Mouse (Mus musculus): ENCODE data around the gene Thsd4.
"Not testable (repeated sequence)": the region's sequence is repeated elsewhere in the genome, so short reads cannot be mapped to it uniquely, and the experiment has no call there.

Thsd4 gene

DNA sequence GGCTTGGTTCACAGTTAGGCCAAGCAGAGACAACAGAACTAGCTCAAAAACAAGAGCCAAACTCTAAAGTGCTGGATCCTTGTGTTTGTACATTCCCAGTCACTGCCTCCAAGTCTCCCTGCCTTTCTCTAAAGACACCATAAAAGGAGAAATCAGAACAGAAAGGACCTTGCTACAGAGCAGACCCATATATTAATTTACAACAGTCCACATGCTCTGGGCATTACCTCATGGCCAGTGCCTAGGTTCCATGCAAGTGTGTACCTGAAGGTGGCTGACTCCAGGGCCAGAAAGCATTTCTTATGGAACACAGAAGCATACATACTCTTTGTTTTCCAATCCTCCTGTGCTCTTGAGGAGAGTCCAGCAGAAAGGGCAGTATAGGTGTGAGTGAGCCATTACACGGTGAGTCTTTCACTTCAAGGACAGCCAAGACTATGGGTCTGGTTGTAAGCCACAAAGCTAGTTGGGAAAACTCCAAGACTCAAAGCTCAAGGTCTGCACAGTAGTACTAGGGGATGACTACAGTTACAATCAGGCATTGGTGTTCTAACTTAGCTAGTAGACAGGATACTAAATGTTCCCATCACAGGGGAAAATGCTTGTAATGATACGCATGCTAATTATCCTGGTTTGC is 216.5 kb downstream of the Thsd4 start:
- no peak for DNase-seq

DNA sequence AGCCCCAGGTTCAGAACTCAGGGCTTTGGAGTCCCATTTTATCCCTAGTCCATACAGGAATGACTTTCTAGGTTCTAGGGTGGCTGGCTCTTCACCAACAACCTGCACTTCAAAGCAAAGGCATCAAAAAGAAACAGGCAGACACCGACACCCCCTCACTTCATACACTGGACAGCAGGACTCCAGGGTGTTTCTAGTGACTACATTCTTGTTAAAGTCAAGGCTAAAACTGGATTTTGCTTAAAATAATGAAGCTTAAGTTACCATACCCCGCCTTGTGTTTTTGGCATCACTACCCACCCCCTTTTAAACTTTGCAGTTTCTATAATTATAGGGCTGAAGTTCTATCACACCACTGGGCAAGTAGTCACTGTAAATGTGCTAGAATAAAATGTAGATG is 225.6 kb downstream of the Thsd4 start:
- DNase-seq, result no peak

DNA sequence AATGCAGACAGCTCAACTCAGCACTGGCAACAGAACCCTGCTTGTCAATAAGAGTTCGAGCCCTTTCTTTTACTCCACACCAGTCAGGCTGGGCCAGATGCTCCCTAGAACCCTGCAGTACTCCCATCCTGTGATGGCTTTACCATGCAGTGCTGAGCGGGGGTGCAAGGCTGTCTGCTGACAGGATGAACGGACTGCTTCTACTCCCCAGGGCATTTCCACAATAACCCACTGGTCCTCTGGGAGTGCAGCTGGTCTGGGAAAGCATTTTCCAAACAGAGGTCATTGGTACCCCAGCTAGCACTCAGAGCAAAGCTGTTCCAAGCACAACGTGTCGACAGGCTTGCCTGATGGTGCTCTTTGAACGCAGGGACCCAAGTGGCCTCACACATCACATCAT is 226.6 kb downstream of the Thsd4 start:
- no peak for DNase-seq

DNA sequence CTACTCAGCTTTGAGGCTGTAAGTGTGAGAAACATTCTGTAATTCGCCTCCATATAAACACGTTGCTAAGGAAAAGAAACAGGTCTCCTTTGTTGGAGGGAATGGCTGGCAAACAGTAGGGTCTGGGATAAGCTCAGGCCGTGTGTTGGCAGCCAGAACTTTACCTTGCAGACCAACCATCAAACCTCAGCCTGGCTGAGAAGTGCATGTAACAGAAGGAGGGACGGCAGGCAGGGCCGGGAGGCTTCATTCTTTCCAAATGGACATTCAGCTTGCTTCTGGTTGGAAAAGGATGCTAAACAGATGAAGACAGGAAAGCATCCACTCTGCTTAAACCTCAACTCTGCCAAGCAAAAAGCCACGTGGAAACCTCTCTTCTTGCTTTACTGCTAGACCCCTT is 228.7 kb downstream of the Thsd4 start:
- no peak for DNase-seq

DNA sequence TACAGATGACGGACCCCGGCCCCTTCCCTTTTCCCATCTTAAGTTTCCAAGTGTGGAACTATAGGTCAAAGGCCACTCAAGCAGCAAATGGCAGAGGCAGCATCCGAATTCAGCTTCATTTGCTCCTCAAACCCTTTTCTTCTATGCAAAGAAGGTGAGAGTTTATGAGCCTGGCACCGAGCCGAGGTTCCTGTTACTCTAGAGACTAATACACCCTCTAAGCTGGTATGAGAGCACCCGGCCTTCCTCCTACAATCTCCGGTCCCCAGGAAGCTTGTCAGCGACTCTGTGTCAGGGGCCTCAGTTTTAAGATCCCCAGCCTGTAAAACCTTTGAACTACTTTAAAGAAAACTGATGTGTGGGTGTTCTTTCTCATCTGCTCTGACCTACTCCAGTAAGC is 231.1 kb downstream of the Thsd4 start:
- DNase-seq, result no peak

DNA sequence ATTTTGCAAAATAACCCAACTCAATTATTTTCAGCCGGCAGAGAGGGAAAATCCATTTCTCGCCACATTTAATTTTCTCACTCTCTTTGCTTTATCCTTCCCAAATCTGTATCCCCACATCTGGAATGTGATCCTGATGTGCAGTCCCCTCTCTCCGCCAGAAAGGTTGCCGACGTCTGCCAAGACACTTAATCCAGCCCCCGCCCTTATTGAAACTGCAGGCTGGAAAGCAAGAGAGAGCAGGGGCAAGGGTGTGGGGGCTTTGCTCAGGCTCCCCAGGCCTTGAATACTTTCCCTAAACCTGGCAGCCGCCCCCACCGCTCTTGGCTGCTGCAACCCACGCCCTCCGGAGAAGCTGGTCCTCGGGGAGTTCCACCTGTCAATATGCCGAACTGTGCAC is 233.1 kb downstream of the Thsd4 start:
- no peak for DNase-seq

DNA sequence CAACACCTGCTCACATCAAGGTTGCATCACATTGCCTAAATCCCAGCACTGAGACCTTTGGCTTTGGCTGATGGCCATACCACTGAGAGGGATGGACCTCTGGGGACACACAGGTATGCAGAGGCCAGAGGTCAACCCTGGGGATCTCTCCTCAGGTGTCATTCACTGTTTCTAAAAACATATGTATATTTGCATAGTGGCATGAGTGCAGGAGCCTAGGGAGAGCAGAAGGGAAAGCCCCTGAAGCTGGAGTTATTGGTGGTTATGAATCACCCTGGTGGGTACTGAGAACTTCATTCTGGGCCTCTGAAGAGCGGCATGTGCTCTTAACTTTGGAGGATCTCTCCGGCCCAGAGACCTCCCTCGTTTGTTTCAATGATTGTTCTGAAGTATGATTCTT is 235.5 kb downstream of the Thsd4 start:
- DNase-seq, result no peak

DNA sequence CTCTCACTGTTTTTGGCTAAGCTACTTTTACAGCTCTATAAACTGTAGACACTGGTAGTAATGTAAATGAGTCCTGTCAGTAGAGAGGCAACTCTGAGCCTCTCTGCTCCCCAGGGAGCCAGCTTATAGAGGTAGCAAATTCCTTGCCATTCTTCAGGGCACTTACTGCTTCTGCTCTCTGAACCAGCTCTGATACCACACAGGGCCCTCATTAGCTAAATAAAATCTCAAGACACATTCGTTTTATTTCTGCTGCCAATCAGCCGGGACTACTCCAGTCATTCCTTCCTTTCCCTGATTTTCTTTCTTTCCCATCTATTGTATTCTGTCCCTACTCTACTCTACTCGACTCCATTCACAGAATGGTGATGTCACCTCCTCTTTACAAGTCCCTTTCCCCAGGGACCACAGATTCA is 236.8 kb downstream of the Thsd4 start:
- DNase-seq, result no peak

DNA sequence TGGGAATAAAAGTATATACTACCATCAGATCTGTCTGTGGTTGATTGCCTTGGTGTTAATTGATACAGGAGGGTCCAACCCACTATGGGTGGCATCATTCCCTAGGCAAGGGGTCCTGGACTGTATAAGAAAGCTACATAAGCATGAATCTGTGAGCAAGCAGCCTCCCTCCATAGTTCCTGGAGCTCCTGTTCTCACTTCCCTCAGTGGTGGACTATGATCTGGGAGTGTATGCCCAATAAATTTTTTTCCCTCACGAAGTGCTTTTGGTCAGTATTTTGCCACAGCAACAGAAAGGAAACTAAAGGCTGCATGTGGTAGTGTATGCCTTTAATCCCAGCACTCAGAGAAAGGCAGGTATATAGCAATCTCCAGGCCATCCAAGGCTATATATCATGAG is 237.5 kb downstream of the Thsd4 start:
- no peak for DNase-seq

DNA sequence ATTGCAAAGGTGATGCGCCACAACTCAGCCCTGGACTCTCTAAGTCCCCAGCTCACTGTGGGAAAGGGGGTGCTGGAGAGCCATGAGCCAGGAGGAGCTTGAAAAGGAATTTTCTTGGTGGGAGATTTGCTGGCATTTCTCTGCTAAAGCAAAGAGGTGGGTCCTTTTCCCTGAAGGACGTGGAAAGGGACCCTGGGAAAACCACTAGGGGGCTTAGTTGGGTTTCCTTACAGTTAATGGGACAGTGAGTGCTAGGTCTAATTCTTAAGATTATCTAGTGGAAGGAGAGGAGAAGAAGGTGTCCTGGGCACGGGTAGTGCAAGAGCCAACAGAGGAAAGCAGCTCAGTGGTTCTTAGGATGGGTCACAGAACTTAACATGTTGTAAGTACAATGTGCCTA is 238.3 kb downstream of the Thsd4 start:
- DNase-seq, result no peak

DNA sequence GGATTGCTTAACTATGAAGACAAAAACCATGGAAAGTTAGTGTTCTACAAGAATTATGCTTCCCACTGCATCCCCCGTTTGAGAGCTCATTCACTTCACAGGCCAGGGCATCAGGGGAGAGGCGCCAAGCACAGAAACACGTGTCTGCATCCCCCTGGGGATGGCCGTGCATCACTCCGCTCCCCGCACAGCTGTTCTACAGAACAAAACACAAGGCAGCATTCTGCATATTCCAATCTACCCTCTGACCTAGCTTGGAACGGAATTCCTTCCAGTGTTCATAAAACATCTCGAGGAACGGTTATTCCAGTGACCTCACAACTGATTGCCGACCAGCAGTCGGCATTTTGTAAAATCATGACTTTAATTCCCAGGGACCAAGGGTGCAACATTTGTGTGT is 240.6 kb downstream of the Thsd4 start:
- DNase-seq, result no peak

DNA sequence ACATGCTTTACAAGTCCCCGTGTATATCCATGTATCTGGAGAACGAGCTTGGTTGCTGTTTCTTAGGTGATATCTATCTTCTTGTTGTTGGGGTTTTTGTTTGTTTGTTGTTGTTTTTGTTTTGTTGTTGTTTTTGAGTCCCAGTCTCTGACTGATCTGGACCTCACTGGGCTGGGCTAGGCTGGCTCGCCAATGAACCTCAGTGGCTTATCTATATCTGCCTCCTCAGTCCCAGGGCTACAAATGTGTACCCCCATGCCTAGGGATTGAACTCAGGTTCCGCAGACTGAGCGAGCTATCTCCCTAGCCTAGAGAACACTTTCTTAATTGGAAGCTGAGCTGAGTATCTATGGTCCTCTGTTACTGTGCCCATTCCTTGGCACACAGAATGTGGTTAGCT is 241.1 kb downstream of the Thsd4 start:
- no peak for DNase-seq

DNA sequence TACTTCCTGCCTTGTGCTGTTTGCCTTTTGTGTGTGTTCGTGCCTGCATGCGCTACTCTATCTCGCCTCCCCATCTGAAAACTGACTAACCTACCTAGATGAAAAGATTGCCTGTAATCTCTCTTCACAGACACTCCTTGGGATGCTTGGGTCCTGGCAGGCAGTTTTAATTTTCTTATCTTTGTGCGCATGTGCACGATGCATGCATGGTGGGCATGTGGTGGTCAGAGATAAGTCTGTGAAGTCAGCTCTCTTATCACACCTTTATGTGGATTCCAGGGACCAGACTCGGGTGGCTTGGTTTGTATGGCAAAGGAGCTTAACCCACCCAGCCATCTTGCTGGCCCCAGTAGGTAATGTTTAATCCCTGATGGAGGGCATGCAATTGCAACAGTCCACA is 242.3 kb downstream of the Thsd4 start:
- no peak for DNase-seq

DNA sequence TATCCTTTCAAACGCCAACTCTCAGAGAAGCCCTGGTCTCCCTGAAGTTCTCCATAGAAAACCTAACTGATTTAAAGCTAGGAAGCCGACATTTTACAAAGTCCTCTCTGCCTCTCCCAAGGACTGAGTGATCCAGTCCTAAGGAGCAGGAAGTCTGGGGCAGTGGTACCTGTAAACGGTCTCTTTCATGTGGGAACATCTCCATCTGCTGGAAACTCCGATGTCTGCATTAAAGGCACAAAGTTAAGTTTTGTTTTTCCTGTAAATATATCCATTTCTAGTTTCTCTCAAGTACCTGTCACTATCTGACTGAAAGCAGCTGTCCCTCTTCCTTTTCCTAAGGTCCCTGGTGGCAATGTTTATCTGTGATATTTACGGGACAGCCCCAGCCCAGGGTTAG is 245.5 kb downstream of the Thsd4 start:
- no peak for DNase-seq

DNA sequence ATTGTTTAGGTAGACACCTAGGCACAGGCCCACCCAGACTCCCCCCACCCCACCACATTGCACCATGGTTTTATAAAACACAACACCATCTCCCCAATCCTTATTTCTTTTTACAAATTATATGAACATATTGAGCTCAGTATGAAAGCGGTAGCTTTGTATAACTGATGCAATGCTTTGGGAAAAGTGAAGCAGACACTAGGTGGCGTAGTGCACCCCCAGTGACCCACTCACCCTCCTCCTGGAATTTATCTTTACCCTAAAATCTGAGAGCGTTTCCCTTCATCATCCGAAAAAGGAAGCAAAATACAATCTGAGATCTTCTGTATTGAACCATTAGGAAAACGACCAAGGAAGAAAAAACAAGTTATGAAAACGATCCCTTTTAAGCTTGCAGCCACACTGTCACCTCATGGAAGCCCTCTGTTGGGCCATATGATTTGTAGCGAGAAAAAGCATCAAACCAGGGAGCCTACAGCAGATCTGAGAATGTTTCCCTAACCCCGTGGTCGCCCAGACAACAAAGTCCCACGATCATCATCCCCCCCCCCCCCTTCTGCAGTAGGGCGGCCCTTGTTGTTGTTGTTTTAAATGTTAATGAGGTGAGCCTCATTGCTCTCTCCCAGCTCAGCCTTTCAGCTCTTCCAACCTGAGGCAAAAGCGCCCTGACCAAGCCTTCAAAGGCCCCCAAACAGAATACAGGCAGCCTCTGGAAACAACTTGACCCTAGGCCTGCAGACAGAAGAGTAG is 246.3 kb downstream of the Thsd4 start:
- DNase-seq, result peak; percentile 31

DNA sequence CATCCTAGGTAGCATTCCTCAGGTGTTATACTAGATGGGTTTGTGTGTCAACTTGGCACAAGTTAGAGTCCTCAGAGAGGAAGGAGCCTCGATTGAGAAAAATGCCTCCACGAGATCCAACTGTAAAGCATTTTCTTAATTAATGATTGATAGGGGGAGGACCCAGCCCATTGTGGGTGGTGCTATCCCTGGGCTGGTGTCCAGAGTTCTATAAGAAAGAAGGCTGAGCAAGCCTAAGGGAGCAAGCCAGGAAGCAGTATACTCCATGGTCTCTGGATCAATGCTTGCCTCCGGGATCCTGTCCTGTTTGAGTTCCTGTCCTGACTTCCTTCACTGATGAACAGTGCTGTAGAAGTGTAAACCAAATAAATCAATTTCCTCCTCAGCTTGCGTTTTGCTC is 247.3 kb downstream of the Thsd4 start:
- no peak for DNase-seq

DNA sequence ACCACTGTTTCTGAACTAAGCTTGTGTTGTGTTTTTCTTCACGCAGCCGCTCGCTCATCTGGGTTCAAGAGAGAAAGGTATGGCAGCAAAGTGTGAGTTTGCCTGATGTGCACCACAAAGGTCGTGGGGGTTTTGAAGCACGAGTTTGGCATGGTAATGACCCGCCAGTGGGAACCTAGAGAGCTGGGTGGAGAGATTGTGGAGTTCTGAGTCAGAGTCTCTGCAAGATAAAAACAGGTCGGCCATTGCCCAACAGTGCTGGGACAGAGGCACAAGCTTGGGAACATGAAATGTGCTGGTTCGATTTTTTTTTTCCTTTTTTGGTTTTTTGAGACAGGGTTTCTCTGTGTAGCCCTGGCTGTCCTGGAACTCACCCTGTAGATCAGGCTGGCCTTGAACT is 249.5 kb downstream of the Thsd4 start:
- DNase-seq, result not testable (repeated sequence)

DNA sequence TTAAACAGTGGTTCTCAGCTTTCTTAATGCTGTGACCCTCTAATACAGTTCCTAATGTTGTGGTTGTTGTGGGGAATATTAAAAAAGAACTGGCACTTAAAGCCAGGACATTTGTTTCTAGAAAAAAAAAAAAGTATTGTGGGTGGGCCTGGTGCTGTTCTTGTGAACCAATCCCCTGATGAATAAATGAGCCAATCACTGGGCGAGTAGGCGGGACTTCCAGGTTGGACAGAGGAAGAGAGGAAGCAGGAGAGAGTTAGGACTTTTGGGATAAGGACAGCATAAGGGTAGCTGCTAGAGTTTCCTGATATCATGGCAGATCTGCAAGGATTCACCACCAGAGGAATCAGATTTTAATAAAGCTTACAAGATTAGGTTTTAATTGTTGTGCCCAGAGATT is 249.9 kb downstream of the Thsd4 start:
- DNase-seq, result no peak

DNA sequence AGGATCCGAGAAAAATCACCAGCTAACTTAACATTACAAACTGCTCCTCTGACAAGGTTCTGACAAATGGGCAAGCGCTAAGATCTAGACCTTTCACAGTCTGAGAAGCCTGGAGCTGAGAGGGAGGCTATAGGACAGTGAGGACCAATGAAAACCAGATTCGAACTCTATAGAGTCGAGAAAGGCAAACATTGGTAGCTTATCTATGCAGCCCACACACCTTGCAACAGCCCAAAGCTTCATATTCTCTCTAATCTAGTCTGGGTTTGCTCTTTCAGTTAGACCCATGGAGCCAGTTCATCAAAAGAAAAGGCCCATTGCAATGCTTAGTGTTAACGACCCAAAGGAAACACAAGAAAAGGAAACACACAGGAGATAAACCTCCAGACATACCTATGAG is 252.0 kb downstream of the Thsd4 start:
- DNase-seq, result no peak

DNA sequence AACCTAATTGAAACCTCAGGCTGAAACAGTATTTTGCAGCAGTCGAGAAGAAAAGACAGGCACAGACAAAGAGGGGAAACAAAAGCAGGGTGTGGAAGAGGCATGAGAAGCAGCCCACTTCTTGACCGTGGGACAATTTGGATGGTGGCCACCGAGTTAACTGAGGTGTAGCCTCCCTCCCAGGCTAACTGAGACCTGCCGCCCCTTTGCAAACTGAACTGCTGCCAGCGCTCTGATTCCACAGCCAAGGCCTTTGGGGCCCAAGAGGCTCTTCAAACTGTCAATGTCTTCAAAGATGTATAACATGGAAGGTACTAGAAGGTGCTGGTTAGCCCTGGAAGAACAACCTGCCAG is 254.6 kb downstream of the Thsd4 start:
- DNase-seq, result no peak

DNA sequence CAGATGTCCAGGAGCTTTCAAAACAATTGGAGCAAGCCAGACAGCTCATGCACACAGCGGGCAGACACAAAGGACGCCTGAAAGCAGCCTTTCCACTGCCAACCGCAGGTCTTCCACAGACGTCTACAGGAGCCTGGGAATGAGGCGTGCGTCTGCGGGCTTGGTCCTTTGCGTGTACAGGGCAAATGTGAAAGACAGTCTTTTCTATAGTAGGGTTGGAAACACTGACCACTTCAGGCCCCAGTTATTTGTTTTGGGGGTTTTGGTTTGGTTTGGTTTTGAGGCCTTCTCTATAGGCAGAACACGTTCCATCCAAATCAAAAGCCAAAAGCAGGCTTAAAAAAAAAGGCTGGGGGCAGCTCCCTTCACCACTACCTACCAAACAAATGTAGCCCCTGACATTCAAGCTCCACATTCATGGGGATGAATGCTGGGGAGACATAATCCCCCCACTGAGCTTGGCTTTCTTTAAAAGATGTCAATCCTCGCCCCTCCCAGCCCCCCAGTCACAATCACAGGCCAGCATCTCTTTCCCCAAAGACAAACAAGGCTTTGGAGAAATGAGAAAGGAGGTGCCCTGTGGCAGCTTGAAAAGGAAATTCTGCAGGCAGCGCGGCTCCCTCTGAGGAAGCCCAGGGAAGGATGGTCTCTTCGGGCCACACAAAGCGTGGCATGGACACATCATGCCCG is 255.1 kb downstream of the Thsd4 start:
- DNase-seq, result no peak

DNA sequence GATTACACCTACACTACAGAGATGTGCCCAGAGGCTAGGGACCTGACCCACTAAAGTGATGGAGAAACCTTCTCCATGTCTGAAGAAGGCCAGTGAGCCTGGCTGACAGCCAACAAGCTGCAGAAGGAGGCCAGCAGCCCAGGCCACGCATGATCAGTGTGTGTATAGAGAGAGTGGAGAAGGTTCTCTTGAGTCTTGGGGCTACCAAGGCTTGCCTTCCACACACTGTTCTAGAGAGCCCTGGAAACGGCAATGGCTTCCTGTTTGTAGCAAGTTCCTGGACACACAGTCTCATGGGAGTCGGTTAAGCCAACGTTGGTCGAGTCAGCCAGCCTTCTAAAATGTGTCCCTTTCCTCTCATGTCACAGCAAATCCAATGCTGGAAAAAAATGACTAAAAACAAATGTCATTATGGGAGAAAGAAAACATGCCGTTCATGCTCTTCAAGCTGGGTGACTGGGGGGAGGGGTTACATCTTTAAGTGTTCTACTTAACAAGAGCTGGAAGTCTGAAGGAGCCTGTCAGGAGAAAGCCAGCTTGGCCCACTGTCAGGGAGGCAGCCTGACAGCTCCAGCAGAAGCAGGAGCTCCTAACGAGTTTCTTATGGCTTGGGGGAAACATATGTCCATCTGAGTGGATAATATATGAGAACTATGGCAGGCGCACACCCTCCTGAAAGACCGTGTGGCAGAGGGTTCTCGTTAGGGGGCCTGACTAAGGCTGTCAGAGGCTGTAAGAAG is 257.1 kb downstream of the Thsd4 start:
- DNase-seq, result no peak

DNA sequence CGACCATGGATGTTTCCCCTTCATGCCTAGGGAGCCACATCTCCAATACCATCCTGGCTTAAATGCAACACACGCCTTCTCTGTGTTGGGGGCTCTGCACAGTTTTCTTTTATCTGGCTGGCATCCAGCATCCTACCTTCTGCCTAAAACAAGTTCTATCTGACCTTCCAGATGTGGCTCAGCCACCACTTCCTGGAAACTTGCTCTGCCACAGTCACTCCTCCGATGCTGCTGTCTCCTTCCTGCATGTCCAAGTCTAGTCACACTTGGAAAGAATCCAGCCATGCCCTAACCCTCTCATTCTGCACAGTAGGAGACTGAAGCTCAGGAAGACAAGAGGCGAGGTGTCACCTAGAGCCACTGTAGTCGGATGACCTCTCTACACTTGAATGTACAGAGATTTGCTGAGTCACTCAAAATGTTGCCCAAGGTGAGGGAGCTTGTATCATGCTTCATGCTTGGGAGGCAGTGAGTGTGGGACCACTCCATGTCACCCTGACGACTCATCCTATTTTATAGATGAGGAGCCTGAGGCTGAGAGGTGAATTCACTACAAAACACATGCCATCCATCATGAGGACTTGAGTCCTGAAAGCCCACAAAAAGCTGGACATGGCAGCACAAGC is 259.2 kb downstream of the Thsd4 start:
- no peak for DNase-seq

All from cerebellum, adult 9-11 months (tissue).